ENCODE assay signal across 8 mouse cellular contexts in genomic region chr4:109201582-109202424, GRCm38 (mm10). TPM values are rescaled to one million over a fixed set of nuclear protein-coding genes. Genes with fewer than 3 reads are reported as not detected.
DNase-seq lines count a peak whose midpoint lies in the region; ATAC-seq lines count a peak whose summit lies in the region.

TSS of gene Osbpl9 (minus strand) at chr4:109202272.

- H3K27me3 ChIP-seq in hindbrain, embryonic 15.5 days: no peaks in the 10 kb centered on the region

- H3K27ac ChIP-seq in hindbrain, embryonic 15.5 days (replicated peaks): peak within 1 kb of the TSS; percentile 99

- under 1% methylated on average over 59 of the region's 59 CpGs for WGBS in hindbrain, embryonic 15.5 days

- peak; percentile 98 for ATAC-seq in hindbrain, embryonic 15.5 days (ENCODE audit: low FRiP score, low read depth)

- peak within 1 kb of the TSS; percentile 75 for H3K4me2 ChIP-seq in hindbrain, embryonic 15.5 days

- H3K9ac ChIP-seq in hindbrain, embryonic 15.5 days: peak within 1 kb of the TSS; percentile 86

- peak; percentile 99 for DNase-seq in T-cell, adult 2 months (ENCODE audit: low spot score)
- DNase-seq in cerebellum, postnatal 36 days: peak; percentile 99
- DNase-seq in frontal cortex, postnatal 36 days (ENCODE audit: low spot score in 2 of 2): peak; percentile 97 to 98
- peak; percentile 96 for DNase-seq in left cerebral cortex, adult 11 months (ENCODE audit: low spot score)
- DNase-seq in lung, postnatal 4 days: peak; percentile 98 to 99
- peak; percentile 91 for DNase-seq in retina, postnatal 7 days (ENCODE audit: low read depth, low spot score)
- peak; percentile 97 for DNase-seq in urinary bladder, adult 2 months (ENCODE audit: low spot score)

- H3K36me3 ChIP-seq in hindbrain, embryonic 15.5 days: no peaks in the 10 kb centered on the region

- H3K4me3 ChIP-seq in hindbrain, embryonic 15.5 days: peak within 1 kb of the TSS; percentile 95

- no peaks in the 10 kb centered on the region for H3K9me3 ChIP-seq in hindbrain, embryonic 15.5 days

- H3K4me1 ChIP-seq in hindbrain, embryonic 15.5 days (replicated peaks): peaks cover 28% of the 10 kb centered on the region

RNA-seq across cellular contexts. Expression of gene Osbpl9, which starts in this region (rescaled TPM):
- 72.0 and 77.5 TPM in 2 replicates for polyA plus RNA-seq in hindbrain, embryonic 15.5 days (2015; fragmentation: Nextera tagmentation; extraction: Ambion mirVana)
- 95.4 and 97.5 TPM in 2 replicates for polyA plus RNA-seq in urinary bladder, adult 2 months (2012; rRNA removed)

Comparison
In these comparisons a context has a peak if more than half of its experiments do, and no peak if none do; other contexts are left out.
1. Peak in every context shown above with its lines: DNase-seq, ATAC-seq, H3K4me3 ChIP-seq and H3K27ac ChIP-seq.